Mouse (Mus musculus) liver, postnatal 0 days (tissue): ENCODE measurements around the gene Acaa1a. TPM values are rescaled to one million over a fixed set of nuclear protein-coding genes. Genes with fewer than 3 reads are reported as not detected.
A peak's percentile ranks its signal among the peaks of the same experiment; 100 is the strongest.

Source experiments
- ATAC-seq: fragments of 200-750 bp; cut with Nextera tagmentation; 2 replicates; pipeline ENCODE4 v1.8.0; 2017; ENCODE audit warnings: mild to moderate bottlenecking, moderate library complexity
- DNase-seq: peaks from one replicate; pipeline ENCODE4 v3.0.0-alpha.2; 2016
- H3K27ac ChIP-seq: fragments of 300-500 bp; sonication (generic); 2 replicates; pipeline ENCODE4 v1.5.1; 2014; ENCODE audit warnings: antibody characterized with exemption, moderate library complexity, mild to moderate bottlenecking, low read depth
- H3K27me3 ChIP-seq: fragments of 300-500 bp; sonication (generic); 2 replicates; pipeline ENCODE4 v1.6.1; 2014; ENCODE audit warnings: low read length, control low read depth, mixed read lengths; ENCODE audit not compliant: insufficient read depth
- H3K36me3 ChIP-seq: fragments of 300-500 bp; sonication (generic); replicated peaks from 2 replicates; pipeline ENCODE4 v1.6.1; 2014; ENCODE audit warnings: mild to moderate bottlenecking, control low read depth, low read length, moderate library complexity, mixed read lengths; ENCODE audit not compliant: insufficient read depth
- H3K4me1 ChIP-seq: fragments of 300-500 bp; sonication (generic); 2 replicates; pipeline ENCODE4 v1.6.1; 2014; ENCODE audit warnings: antibody characterized with exemption, mild to moderate bottlenecking, control low read depth; ENCODE audit not compliant: insufficient read depth
- H3K4me2 ChIP-seq: fragments of 300-500 bp; sonication (generic); 2 replicates; pipeline ENCODE4 v1.6.1; 2014; ENCODE audit warnings: low read depth, mild to moderate bottlenecking, low read length, moderate library complexity, mixed read lengths
- H3K4me3 ChIP-seq: fragments of 300-500 bp; sonication (generic); 2 replicates; pipeline ENCODE4 v1.5.1; 2014; ENCODE audit warnings: low read depth, low read length
- H3K9ac ChIP-seq: fragments of 300-500 bp; sonication (generic); replicated peaks from 2 replicates; pipeline ENCODE4 v1.6.1; 2014; ENCODE audit warnings: mild to moderate bottlenecking, moderate library complexity
- H3K9me3 ChIP-seq: fragments of 300-500 bp; sonication (generic); 2 replicates; pipeline ENCODE4 v1.6.1; 2016; ENCODE audit warnings: mild to moderate bottlenecking, control low read depth, low read length, mixed read lengths
- CTCF ChIP-seq: sonication (generic); IDR thresholded peaks from 2 replicates; pipeline ENCODE4 v1.5.1; 2016; ENCODE audit warnings: antibody characterized with exemption, low read depth
- EP300 ChIP-seq: IDR thresholded peaks from 2 replicates; pipeline ENCODE4 v1.6.1; 2016; ENCODE audit warnings: antibody characterized with exemption, low read depth, mild to moderate bottlenecking
- WGBS: fragments of 180-500 bp; shearing (Covaris S2); extraction: QIAGEN DNeasy Blood & Tissue Kit; methylation state at CpG from one replicate; pipeline ENCODE4 v1.1.7; 2014; ENCODE audit not compliant: insufficient replicate concordance; 5-methylcytosine and 5-hydroxymethylcytosine counted together
- polyA plus RNA-seq: library from polyadenylated mRNA; unstranded; fragments of >200 nt; fragmentation: Nextera tagmentation; extraction: Ambion mirVana; gene quantifications from 2 replicates; pipeline ENCODE4 v1.2.1, GENCODE M21; 2015

Acaa1a gene
- 132 and 141 TPM in 2 replicates for polyA plus RNA-seq

GRCm38 (mm10) chr9:119339558-119340211, at the start of gene Acaa1a:
Gene Acaa1a (plus strand): TSS chr9:119339676.
- Histone ChIP-seq H3K4me1 (peaks cover 36% of the 10 kb centered on the region), H3K4me3 (peak within 1 kb of the TSS; percentile 90), H3K9me3 (no peaks in the 10 kb centered on the region), H3K9ac (peak within 1 kb of the TSS; percentile 92), H3K36me3 (peaks cover 27% of the 10 kb centered on the region; the same call in 1 of the 2 replicates), H3K27me3 (no peaks in the 10 kb centered on the region), H3K4me2 (peak within 1 kb of the TSS; percentile 94), H3K27ac (peak within 1 kb of the TSS; percentile 97)
- WGBS, result 2% methylated on average over 42 of the region's 43 CpGs
- ATAC-seq (peak; percentile 30), DNase-seq (peak; percentile 71)
- TF ChIP-seq CTCF (peak; percentile 25), EP300 (no peak)

GRCm38 (mm10) chr9:119290791-119291190, 48.7 kb upstream of the Acaa1a start:
- Histone ChIP-seq H3K4me1 (no peaks in the 10 kb centered on the region), H3K36me3 (peaks cover 5% of the 10 kb centered on the region; the same call in 1 of the 2 replicates), H3K4me3 (no peak overlapping the region), H3K27me3 (no peaks in the 10 kb centered on the region), H3K27ac (no peak overlapping the region), H3K4me2 (no peak overlapping the region), H3K9ac (no peak overlapping the region), H3K9me3 (no peaks in the 10 kb centered on the region)
- TF ChIP-seq EP300, result no peak
- TF ChIP-seq CTCF, result no peak
- 67% methylated on average over 3 of the region's 3 CpGs for WGBS
- DNase-seq (no peak), ATAC-seq (no peak)

- TF ChIP-seq CTCF (no peak), EP300 (no peak)
- no peaks in the 10 kb centered on the region for H3K27me3 ChIP-seq
- DNase-seq (peak; percentile 20), ATAC-seq (peak; percentile 80)
- H3K9ac ChIP-seq, result no peak overlapping the region
- WGBS, result 63% methylated on average over 6 of the region's 6 CpGs
- H3K36me3 ChIP-seq, result peaks cover 11% of the 10 kb centered on the region
- no peaks in the 10 kb centered on the region for H3K9me3 ChIP-seq
- no peak overlapping the region for H3K4me2 ChIP-seq
- peaks cover 5% of the 10 kb centered on the region; the same call in 1 of the 2 replicates for H3K4me1 ChIP-seq
- H3K27ac ChIP-seq, result no peak overlapping the region
- H3K4me3 ChIP-seq, result no peak overlapping the region
These were observed 41.8 kb upstream of the Acaa1a start for GRCm38 (mm10) chr9:119297696-119298095.

- Histone ChIP-seq H3K9me3 (no peaks in the 10 kb centered on the region), H3K4me3 (no peak overlapping the region), H3K4me1 (peaks cover 5% of the 10 kb centered on the region; the same call in 1 of the 2 replicates), H3K4me2 (no peak overlapping the region), H3K27me3 (no peaks in the 10 kb centered on the region), H3K36me3 (peaks cover 11% of the 10 kb centered on the region), H3K27ac (no peak overlapping the region), H3K9ac (no peak overlapping the region)
- TF ChIP-seq EP300 (no peak), CTCF (no peak)
- no peak for DNase-seq
- WGBS, result 83% methylated on average over 3 of the region's 3 CpGs
- no peak for ATAC-seq
These were observed 40.9 kb upstream of the Acaa1a start for GRCm38 (mm10) chr9:119298563-119298962.

- Histone ChIP-seq H3K27ac (peak overlapping the region; percentile 41; the same call in 1 of the 2 replicates), H3K4me1 (peaks cover 4% of the 10 kb centered on the region; the same call in 1 of the 2 replicates), H3K4me3 (no peak overlapping the region), H3K27me3 (no peaks in the 10 kb centered on the region), H3K9me3 (no peaks in the 10 kb centered on the region), H3K4me2 (no peak overlapping the region), H3K36me3 (peaks cover 11% of the 10 kb centered on the region), H3K9ac (no peak overlapping the region)
- TF ChIP-seq EP300 (peak; percentile 53; the same call in 1 of the 2 replicates), CTCF (no peak)
- 72% methylated on average over 6 of the region's 7 CpGs for WGBS
- ATAC-seq, result peak; percentile 81
- peak; percentile 42 for DNase-seq
These were observed 33.6 kb upstream of the Acaa1a start for GRCm38 (mm10) chr9:119305863-119306262.

GRCm38 (mm10) chr9:119309067-119309466, 30.4 kb upstream of the Acaa1a start:
- TF ChIP-seq EP300, result no peak
- TF ChIP-seq CTCF, result no peak
- 58% methylated on average over 1 of the region's 1 CpGs for whole genome bisulfite sequencing
- Histone ChIP-seq H3K36me3 (no peaks in the 10 kb centered on the region), H3K27me3 (no peaks in the 10 kb centered on the region), H3K4me1 (peaks cover 4% of the 10 kb centered on the region; the same call in 1 of the 2 replicates), H3K9ac (no peak overlapping the region), H3K4me2 (no peak overlapping the region), H3K27ac (0 out of 2 replicates have a peak overlapping the region, but pooled peaks have one; percentile 23), H3K9me3 (no peaks in the 10 kb centered on the region), H3K4me3 (no peak overlapping the region)
- ATAC-seq (no peak), DNase-seq (no peak)
